Mouse (Mus musculus) midbrain, embryonic 11.5 days (tissue): ENCODE data around the gene Slco6d1. TPM values are rescaled to one million over a fixed set of nuclear protein-coding genes. Genes with fewer than 3 reads are reported as not detected.
"Not testable (repeated sequence)": the region's sequence is repeated elsewhere in the genome, so short reads cannot be mapped to it uniquely, and the experiment has no call there.

ENCODE experiments used
- ATAC-seq: fragments of 200-750 bp; cut with Nextera tagmentation; 2 replicates; pipeline ENCODE4 v1.8.0; 2017; ENCODE audit warnings: moderate TSS enrichment, moderate library complexity; ENCODE audit not compliant: low FRiP score
- DNase-seq: peaks from one replicate; pipeline ENCODE4 v3.0.0; 2015; ENCODE audit warnings: low spot score; ENCODE audit errors: missing footprints
- H3K27ac ChIP-seq: fragments of 300-500 bp; sonication (generic); 2 replicates; pipeline ENCODE4 v1.5.1; 2014; ENCODE audit warnings: low read depth, low read length
- H3K27me3 ChIP-seq: fragments of 300-500 bp; sonication (generic); 2 replicates; pipeline ENCODE4 v1.6.1; 2014; ENCODE audit warnings: mild to moderate bottlenecking, low read length, moderate library complexity, mixed read lengths; ENCODE audit not compliant: control insufficient read depth, insufficient read depth
- H3K36me3 ChIP-seq: fragments of 300-500 bp; sonication (generic); 2 replicates; pipeline ENCODE4 v1.6.1; 2014; ENCODE audit warnings: mild to moderate bottlenecking, low read length, moderate library complexity, mixed read lengths; ENCODE audit not compliant: control insufficient read depth, insufficient read depth
- H3K4me1 ChIP-seq: fragments of 300-500 bp; sonication (generic); 2 replicates; pipeline ENCODE4 v1.6.1; 2014; ENCODE audit warnings: low read length; ENCODE audit not compliant: control insufficient read depth, insufficient read depth
- H3K4me2 ChIP-seq: fragments of 300-500 bp; sonication (generic); 2 replicates; pipeline ENCODE4 v1.6.1; 2014; ENCODE audit warnings: mild to moderate bottlenecking, moderate library complexity
- H3K4me3 ChIP-seq: fragments of 300-500 bp; sonication (generic); 2 replicates; pipeline ENCODE4 v1.5.1; 2014; ENCODE audit warnings: low read depth, low read length
- H3K9ac ChIP-seq: fragments of 300-500 bp; sonication (generic); 2 replicates; pipeline ENCODE4 v1.6.1; 2014; ENCODE audit warnings: low read length
- H3K9me3 ChIP-seq: fragments of 300-500 bp; sonication (generic); 2 replicates; pipeline ENCODE4 v1.6.1; 2016; ENCODE audit warnings: low read length; ENCODE audit not compliant: control insufficient read depth
- WGBS: fragments of 180-500 bp; shearing (Covaris S2); extraction: QIAGEN DNeasy Blood & Tissue Kit; methylation state at CpG from one replicate; pipeline ENCODE4 v1.1.7; 2014; 5-methylcytosine and 5-hydroxymethylcytosine counted together
- polyA plus RNA-seq: library from polyadenylated mRNA; unstranded; fragments of >200 nt; fragmentation: Nextera tagmentation; extraction: Ambion mirVana; gene quantifications from 2 replicates; pipeline ENCODE4 v1.2.1, GENCODE M21; 2014

Gene Slco6d1
- polyA plus RNA-seq: not detected in 2 replicates

- Histone ChIP-seq H3K9ac (no peak within 1 kb of the TSS), H3K4me3 (no peak within 1 kb of the TSS), H3K4me2 (no peak within 1 kb of the TSS), H3K27me3 (no peaks in the 10 kb centered on the region), H3K9me3 (no peaks in the 10 kb centered on the region), H3K27ac (no peak within 1 kb of the TSS), H3K4me1 (no peaks in the 10 kb centered on the region), H3K36me3 (no peaks in the 10 kb centered on the region)
- 88% methylated on average over 10 of the region's 10 CpGs for WGBS
- DNase-seq (no peak), ATAC-seq (no peak)
Observed at GRCm38 (mm10) chr1:98420824-98421223, at the start of gene Slco6d1. Gene Slco6d1 (plus strand): TSS chr1:98421124.

- no peak overlapping the region for H3K4me2 ChIP-seq
- no peaks in the 10 kb centered on the region for H3K36me3 ChIP-seq
- no peak overlapping the region for H3K4me3 ChIP-seq
- DNase-seq (no peak), ATAC-seq (no peak)
- H3K27me3 ChIP-seq: no peaks in the 10 kb centered on the region
- no peak overlapping the region for H3K27ac ChIP-seq
- no peaks in the 10 kb centered on the region for H3K4me1 ChIP-seq
- no peak overlapping the region for H3K9ac ChIP-seq
- no peaks in the 10 kb centered on the region for H3K9me3 ChIP-seq
Observed at GRCm38 (mm10) chr1:98392001-98392400, 28.9 kb upstream of the Slco6d1 start.

GRCm38 (mm10) chr1:98447929-98448328 lies 27.0 kb downstream of the Slco6d1 start:
- 85% methylated on average over 4 of the region's 4 CpGs for WGBS
- H3K4me3 ChIP-seq: no peak overlapping the region
- DNase-seq (no peak), ATAC-seq (no peak)
- no peaks in the 10 kb centered on the region for H3K27me3 ChIP-seq
- H3K4me1 ChIP-seq: no peaks in the 10 kb centered on the region
- H3K9ac ChIP-seq: no peak overlapping the region
- no peak overlapping the region for H3K27ac ChIP-seq
- no peak overlapping the region for H3K4me2 ChIP-seq
- H3K9me3 ChIP-seq: no peaks in the 10 kb centered on the region
- no peaks in the 10 kb centered on the region for H3K36me3 ChIP-seq

GRCm38 (mm10) chr1:98459224-98459623 lies 38.3 kb downstream of the Slco6d1 start:
- H3K27me3 ChIP-seq, H3K4me3 ChIP-seq, H3K36me3 ChIP-seq, H3K9ac ChIP-seq, H3K27ac ChIP-seq, H3K4me1 ChIP-seq, H3K9me3 ChIP-seq, DNase-seq, H3K4me2 ChIP-seq, ATAC-seq: not testable (repeated sequence)
- 94% methylated on average over 8 of the region's 8 CpGs for WGBS

GRCm38 (mm10) chr1:98476381-98476780 lies 55.5 kb downstream of the Slco6d1 start:
- H3K36me3 ChIP-seq, H3K4me3 ChIP-seq, H3K4me1 ChIP-seq, H3K27ac ChIP-seq, H3K9me3 ChIP-seq, ATAC-seq, H3K4me2 ChIP-seq, H3K27me3 ChIP-seq, DNase-seq, H3K9ac ChIP-seq: not testable (repeated sequence)
- WGBS: 93% methylated on average over 1 of the region's 1 CpGs

- DNase-seq (no peak), ATAC-seq (no peak)
- Histone ChIP-seq H3K4me2 (no peak overlapping the region), H3K9ac (no peak overlapping the region), H3K27ac (no peak overlapping the region), H3K4me1 (no peaks in the 10 kb centered on the region), H3K36me3 (no peaks in the 10 kb centered on the region), H3K27me3 (no peaks in the 10 kb centered on the region), H3K9me3 (no peaks in the 10 kb centered on the region), H3K4me3 (no peak overlapping the region)
- WGBS: 65% methylated on average over 2 of the region's 2 CpGs
Observed at GRCm38 (mm10) chr1:98479243-98479642, 58.3 kb downstream of the Slco6d1 start.

GRCm38 (mm10) chr1:98505982-98506381 lies 85.1 kb downstream of the Slco6d1 start:
- no peak overlapping the region for H3K4me2 ChIP-seq
- ATAC-seq (no peak), DNase-seq (no peak)
- H3K4me3 ChIP-seq: no peak overlapping the region
- H3K36me3 ChIP-seq: no peaks in the 10 kb centered on the region
- H3K27ac ChIP-seq: no peak overlapping the region
- H3K4me1 ChIP-seq: no peaks in the 10 kb centered on the region
- H3K9ac ChIP-seq: no peak overlapping the region
- no peaks in the 10 kb centered on the region for H3K9me3 ChIP-seq
- WGBS: 92% methylated on average over 2 of the region's 2 CpGs
- no peaks in the 10 kb centered on the region for H3K27me3 ChIP-seq

GRCm38 (mm10) chr1:98522977-98523376 lies 102.1 kb downstream of the Slco6d1 start:
- WGBS: 82% methylated on average over 2 of the region's 2 CpGs

GRCm38 (mm10) chr1:98523537-98523936 lies 102.6 kb downstream of the Slco6d1 start:
- Histone ChIP-seq H3K4me2 (no peak overlapping the region), H3K36me3 (no peaks in the 10 kb centered on the region), H3K27me3 (no peaks in the 10 kb centered on the region), H3K27ac (no peak overlapping the region), H3K4me1 (no peaks in the 10 kb centered on the region), H3K4me3 (no peak overlapping the region), H3K9me3 (no peaks in the 10 kb centered on the region), H3K9ac (no peak overlapping the region)
- DNase-seq: no peak
- no peak for ATAC-seq

More at GRCm38 (mm10) chr1:98522977-98523376, 102.1 kb downstream of the Slco6d1 start:
- no peak overlapping the region for H3K4me2 ChIP-seq
- H3K4me3 ChIP-seq: no peak overlapping the region
- H3K27ac ChIP-seq: no peak overlapping the region
- H3K27me3 ChIP-seq: no peaks in the 10 kb centered on the region
- H3K4me1 ChIP-seq: no peaks in the 10 kb centered on the region
- DNase-seq: no peak
- H3K36me3 ChIP-seq: no peaks in the 10 kb centered on the region
- H3K9ac ChIP-seq: no peak overlapping the region
- no peaks in the 10 kb centered on the region for H3K9me3 ChIP-seq
- ATAC-seq: no peak

GRCm38 (mm10) chr1:98528368-98528767 lies 107.4 kb downstream of the Slco6d1 start:
- H3K4me2 ChIP-seq, H3K36me3 ChIP-seq, DNase-seq, H3K27me3 ChIP-seq, H3K4me1 ChIP-seq, H3K4me3 ChIP-seq, H3K27ac ChIP-seq, ATAC-seq, H3K9ac ChIP-seq, H3K9me3 ChIP-seq: not testable (repeated sequence)
- WGBS: 97% methylated on average over 1 of the region's 2 CpGs
